Mouse (Mus musculus): ENCODE measurements around the gene Alpk3.
A peak's percentile ranks its signal among the peaks of the same experiment; 100 is the strongest.

Alpk3 gene

DNA sequence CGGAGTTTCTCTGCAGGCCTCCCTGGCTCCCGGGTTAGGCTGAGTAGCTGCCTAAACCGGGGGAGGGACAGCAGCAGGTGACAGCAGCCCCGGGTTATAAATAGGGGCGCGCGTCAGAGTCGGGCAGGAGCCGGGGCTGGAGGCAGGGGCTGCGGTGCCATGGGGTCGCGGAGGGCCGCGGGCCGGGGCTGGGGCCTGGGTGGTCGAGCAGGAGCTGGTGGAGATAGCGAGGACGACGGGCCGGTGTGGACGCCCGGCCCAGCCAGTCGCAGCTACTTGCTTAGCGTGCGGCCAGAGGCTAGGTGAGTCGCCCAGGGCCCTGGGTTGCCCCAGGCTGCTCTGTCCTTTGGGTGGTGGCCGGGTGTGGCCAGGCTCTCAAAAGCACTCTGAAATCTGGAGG is at the start of gene Alpk3:
Alpk3 (plus strand) TSS at position 130 of the 400 bp plus-strand sequence.
- DNase-seq (ENCODE audit: low spot score in 2 of 2), result peak in 1 of 2 experiments; percentile 32

DNA sequence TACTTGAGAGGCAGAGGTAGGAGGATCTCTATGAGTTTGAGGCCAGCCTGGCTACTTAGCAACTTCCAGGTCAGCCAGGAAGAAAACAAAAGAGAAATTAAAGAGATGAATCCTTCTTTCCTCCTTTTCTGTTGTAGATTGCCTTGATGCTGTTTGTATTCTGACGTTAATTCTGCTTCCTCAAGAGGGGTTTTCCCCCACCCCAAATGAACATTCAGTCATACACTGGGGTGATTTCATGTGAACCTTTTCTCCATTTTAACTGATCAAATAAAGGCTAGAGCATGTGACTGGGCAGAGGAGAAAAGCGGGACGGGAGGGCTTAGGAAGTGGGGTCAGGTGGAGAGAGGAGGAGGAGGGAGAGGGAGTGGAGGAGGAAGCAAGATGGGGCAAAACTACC is 49.1 kb upstream of the Alpk3 start:
- DNase-seq (ENCODE audit: low spot score in 2 of 2), result no peak

DNA sequence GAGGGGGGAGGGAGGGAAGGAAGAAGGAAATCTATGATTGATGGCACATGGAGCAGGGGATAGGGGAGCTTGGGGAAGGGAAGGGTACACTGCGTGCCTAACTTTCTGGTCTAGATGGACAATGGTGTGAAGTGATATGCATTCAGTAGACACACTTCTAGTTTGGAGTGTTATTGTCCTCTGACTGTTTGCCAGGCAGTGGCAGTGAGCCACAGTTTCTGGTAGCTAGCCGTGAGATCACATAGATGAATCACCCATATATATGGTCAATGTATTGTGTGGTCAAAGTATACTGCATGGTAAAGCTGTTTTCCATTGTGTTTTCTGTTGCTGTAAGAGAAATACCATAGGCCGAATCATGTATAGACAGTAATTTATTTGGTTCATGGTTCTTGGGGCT is 45.8 kb upstream of the Alpk3 start:
- DNase-seq (ENCODE audit: low spot score in 2 of 2), result no peak

DNA sequence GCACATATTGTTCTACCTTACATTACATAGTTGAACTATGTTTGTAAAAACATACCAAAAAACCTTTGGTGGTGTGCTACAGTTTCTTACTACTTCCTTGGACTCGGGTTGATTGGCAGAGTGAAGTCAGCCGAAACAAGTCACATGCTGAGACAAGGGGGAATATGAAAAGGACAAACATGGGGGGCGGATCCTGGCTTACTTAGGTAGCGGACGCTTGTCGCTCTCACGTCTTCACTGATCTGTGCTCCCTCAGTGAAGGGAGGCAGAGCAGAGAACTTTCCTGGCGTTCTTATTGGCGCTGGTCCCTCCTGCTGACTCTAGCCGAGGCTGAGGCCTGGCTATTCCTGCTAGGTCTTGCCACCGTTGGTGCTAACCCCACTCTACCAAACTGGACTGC is 37.1 kb upstream of the Alpk3 start:
- no peak for DNase-seq (ENCODE audit: low spot score in 2 of 2)

DNA sequence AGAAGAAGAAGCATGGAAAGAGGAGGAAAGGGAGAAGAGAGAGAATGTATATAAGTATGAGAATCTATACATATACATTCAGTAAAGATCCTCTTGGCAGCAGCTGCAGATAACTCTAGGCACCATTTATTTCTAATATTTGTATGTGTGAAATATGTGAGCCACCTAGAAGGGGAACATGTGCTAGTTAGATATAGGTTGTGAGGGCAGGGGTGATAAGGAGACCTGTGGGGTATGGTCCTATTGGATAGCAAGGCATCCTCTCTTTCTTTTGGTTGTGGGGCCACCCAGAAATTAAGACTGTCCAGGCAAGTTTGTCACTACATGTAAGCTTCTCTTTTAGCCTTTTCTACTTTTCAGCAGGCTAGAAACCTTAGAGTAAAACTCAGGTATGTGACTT is 34.7 kb upstream of the Alpk3 start:
- DNase-seq (ENCODE audit: low spot score in 2 of 2), result no peak

DNA sequence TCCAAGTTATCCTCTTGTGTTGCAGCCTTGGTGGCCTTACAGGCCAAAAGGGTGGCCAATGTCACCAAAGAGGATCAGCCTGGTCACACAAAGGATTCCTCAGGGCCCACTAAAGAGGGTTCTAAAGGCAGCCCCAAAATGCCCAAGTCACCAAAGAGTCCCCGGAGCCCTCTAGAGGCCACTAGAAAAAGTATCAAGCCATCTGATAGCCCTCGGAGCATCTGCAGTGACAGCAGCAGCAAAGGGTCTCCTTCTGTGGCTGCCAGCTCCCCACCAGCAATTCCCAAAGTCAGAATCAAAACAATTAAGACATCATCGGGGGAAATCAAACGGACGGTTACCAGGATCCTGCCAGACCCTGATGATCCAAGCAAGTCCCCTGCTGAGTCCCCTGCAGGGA is 33.3 kb upstream of the Alpk3 start:
- no peak for DNase-seq (ENCODE audit: low spot score in 2 of 2)

DNA sequence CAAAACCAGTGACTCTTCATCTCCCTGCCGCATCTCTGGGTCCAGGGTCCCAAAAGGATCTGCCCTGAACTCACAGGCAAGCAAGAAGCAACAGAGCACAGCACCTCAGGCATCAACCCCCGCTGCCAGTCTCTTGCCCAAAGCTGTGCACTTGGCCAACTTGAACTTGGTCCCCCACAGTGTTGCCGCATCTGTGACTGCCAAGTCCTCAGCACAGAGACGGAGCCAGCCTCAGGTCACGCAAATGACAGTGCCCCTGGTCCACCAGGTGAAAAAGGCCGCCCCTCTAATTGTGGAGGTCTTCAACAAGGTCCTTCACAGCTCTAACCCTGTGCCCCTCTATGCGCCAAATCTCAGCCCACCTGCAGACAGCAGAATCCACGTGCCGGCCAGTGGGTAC is 32.7 kb upstream of the Alpk3 start:
- DNase-seq (ENCODE audit: low spot score in 2 of 2), result no peak

DNA sequence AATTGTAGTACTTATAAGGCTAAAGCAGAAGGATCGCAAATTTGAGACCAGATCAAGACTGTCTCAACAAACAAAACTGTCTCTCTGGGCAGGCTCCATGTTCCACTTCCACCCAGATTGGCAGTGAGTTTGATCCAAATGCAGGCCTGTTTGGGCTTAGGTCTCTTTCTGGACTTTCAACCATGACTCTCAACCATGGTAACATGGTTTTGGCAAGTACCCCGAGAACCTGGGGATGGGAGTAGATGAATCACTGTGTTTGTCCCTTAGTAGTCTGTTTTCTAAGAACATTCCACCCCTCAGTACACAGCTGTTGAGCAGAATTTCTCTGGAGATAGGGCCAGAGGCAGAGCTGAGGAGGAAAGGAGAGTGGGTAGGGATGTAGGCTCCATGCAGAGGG is 31.6 kb upstream of the Alpk3 start:
- DNase-seq (ENCODE audit: low spot score in 2 of 2), result no peak

DNA sequence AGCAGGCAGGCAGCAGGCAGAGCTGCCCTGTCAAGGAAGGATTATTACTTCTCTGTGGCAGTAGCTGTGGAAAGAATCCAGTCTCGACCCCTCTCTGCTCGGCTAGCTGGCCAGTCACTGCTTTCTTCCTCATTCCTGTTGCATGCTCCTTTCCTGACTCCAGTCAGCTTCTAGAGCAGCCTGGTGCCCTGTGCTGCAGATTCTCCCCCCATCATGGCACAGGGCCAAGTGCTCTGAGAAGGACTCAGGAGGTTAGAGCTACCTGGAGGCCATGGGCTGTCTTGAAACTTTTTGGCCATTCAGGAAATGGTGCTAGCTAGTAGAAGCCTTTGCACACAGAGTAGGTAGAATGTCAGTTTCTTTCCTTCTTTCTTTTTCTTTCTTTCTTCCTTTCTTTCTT is 17.7 kb upstream of the Alpk3 start:
- DNase-seq (ENCODE audit: low spot score in 2 of 2), result no peak

DNA sequence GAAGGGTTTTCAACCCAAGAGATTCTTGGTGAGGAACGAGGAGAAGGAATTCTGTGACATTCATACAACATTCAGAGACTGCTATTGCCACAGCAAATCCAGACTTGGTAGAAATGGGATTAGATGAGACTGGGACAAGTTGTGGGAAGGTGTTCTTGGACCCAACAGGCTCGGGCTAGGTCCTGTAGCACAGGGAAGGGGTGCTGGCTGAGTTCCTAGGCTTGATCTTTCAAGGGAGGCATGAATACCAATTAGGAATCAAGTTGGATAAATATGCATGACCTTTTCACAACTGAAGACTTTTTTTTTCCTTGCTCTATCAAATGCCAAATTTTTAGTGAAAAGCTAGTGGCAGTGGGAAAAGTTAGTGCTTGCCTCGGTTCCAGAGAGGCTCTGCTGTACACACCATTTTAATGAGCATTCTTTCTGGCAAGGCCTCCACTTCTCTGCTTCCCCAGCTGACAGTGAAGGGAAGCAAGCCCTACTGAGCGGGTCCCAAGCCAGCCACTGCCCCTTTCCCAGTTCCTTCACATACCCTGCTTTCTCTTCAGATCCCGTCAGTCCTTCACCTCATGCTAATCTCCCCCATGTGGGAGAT is 14.3 kb upstream of the Alpk3 start:
- DNase-seq (ENCODE audit: low spot score in 2 of 2), result no peak

DNA sequence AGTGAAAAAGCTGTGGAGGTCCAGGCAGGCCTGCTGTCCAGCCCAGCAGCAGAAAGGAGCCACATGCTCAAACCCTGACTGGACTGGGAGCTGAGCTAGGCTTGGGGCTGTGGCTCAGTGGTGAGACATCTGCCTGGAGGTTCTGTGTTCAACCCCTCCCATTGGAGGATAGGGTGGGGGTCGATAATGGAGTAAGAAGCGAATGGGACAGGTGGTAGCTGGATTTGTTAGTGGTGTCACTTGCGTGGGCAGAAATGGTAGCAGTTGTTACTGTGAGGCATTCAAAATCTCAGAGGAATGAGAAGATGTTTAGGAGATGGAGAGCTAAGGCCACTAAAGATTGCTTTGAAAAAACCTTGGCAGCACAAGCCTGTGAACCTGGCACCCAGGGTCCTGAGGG is 9.6 kb upstream of the Alpk3 start:
- no peak for DNase-seq (ENCODE audit: low spot score in 2 of 2)

DNA sequence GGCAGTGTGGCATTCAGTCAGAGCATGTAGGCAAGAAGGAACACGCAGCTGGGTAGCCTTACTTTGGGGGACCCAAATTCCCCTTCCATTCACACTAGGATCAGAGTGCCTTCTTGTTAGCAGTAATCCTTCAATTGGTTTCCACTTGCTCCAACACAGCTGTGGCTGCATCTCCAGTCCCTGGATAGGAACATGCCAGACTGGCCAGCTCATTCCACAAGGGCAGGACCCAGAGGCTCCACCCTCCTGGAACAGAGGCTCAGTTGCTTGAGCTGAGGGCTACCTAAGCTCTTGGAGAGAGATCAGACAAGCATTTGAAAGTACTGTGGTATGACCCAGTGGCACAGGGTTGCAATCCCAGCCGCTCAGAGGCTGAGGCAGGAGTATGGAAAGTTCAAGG is 8.9 kb upstream of the Alpk3 start:
- DNase-seq (ENCODE audit: low spot score in 2 of 2), result no peak

DNA sequence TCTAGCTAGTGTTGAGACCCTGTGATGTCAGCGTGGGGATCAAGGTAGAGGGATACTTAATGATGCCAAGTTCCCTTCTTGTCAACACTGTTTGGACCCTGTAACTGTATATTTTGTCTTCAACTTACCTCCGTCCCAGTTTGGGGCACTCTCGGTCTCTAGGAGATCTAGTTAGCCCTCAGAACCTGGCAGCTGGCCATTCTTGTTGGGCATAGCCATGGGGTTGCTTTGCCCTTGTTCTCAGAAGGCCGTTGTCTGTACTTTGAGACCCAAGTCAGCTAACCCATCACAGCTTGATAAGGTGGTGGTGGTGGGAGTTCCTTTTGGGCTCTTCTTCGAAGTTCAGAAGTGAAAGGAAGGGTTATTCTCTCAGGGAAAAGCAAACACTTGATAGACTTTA is 7.4 kb upstream of the Alpk3 start:
- no peak for DNase-seq (ENCODE audit: low spot score in 2 of 2)

DNA sequence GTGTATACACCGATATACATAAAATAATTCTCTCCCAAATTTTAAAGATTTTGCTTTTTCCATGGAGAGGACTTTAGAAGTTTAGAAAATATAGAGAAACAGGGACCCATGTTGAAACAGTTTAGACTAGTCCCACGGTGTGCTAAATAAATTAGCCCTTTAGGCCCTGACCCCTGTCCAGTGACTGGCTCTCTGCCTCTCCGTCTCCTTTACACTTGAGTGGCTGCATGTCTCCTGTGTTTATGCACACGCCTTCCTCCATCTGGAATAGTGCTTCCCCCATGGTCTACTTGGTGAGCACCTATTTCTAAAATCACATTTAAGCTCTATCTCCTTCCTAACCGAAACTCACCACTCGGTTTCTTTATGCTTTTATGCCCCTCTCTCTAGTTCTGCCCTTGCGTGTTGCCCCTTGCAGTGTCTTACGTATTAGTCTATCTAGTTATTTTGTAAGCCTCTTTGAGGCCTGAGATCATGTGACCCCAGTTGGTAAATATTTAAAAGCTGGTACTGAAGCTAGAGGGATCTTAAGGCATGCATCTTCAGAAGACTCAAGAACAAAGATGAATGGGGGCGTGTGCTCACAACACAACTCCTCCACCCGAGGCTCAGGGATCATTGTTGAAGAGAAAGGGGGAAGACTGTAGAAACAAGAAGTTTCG is 1.6 kb upstream of the Alpk3 start:
- DNase-seq (ENCODE audit: low spot score in 2 of 2), result no peak

DNA sequence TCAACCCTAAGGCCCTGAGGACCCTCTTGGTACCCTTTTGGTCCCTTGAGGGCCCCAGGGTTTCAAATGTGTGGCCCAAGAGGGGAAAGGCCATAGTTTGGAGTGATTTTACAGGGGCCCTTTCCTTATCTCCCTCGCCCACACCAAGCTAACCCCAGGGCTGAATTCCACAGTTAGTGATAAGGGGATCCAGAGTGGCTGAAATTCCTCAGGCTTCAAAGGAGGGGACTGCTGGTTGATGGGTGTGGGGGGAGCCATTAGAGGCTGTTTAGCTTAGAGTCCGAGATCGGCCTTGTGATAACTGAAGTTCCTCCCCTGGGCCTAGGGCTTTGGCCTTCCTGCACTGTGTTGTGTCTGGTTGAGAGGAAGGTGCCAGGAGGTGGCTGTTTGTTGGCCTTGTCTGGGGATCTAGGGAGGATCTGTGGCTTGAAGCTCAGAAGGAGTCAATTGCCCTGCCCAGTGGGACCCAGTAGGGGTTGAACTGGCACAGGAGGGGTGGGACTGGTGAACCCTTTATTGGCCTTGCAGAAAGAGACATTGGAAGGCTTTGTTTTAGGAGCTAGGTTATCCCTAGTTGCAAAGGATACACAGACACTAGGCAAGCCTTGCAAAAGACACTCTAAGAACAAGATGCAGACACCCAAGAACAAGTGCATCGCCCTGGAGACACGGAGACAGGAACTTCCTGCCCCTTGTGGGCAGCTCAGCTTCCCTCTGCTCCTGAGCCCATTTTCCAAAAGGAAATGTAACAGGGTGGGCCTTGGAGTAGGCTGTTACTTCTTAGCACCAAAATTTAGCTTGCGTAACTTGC is 706 bp downstream of the Alpk3 start:
- DNase-seq (ENCODE audit: low spot score in 2 of 2), result peak in 1 of 2 experiments; percentile 22

DNA sequence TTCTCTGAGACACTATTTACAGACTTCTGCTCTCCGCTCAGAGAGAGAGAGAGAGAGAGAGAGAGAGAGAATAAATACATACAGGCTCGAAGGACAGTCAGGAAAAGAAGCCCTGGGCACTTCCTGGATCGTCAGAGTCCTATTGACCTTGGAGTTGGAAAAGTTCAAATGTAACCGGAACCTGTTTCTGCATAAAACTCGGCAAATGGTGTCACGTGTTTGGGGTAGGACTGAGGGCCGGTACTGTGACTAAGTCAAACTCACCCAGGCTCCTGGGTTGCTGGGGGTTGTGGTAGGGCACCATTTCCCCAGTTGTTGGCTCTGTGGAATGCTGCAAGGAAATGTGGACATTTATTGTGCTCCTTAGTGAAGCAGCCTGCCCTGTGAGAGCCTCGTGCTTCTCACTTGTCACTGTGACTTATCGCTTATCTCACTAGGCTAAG is 1.3 kb downstream of the Alpk3 start:
- no peak for DNase-seq (ENCODE audit: low spot score in 2 of 2)

DNA sequence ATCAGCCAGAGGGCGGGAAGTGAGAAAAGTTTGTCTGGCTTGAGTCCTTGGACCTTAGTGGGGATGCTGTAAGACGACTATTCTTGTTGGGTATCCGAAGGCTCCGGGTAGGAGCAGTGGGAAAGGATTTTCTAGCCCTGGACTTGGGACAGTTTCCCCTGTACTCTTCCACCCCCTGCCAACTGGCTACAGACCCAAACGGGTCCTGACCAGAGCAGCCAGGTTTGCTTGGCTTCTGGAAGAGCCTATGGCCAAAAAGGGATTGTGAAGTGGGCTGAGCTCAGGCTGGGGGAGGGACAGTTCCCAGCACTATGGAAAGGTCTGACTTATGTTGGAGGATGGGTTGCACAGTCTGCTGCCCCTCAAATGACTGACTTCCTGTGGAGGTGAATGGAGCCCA is 2.0 kb downstream of the Alpk3 start:
- DNase-seq (ENCODE audit: low spot score in 2 of 2), result no peak

DNA sequence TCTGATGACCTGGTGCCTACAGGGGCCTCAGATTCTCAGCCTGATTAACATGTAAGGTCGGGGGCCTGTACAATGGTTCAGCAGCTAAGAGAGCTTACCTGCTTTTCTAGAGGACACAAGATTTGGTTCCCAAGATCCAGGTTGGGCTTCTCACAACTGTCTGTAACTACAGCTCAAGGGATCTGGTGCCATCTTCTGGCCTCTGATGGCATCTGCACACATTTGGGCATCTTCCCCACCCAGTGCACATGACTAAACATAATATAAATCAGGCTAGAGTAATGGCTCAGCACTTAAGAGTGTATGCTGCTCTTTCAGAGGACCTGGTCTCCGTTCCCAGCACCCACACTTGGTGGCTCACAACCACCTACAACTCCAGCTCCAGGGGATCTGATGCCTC is 3.5 kb downstream of the Alpk3 start:
- DNase-seq (ENCODE audit: low spot score in 2 of 2), result peak in 1 of 2 experiments; percentile 53

DNA sequence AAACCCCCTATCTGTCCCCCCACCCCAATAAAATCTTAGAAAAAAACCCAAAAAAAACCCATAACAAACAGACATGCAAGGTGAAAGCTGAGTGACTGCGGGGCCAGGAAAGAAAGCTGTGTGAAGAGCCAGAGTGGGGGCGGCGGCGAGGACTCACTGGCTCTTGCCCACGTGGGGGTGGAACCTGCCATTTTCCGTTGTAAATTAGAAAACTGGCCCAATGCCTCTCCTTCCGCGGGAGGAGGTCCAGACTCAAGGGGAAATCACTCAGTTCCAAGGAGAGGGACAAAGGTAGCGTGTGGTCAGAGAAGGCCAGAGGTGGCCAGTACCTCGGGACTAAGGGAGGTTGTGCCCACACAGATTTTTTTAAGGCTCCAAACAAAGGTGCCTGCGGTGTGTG is 4.5 kb downstream of the Alpk3 start:
- DNase-seq (ENCODE audit: low spot score in 2 of 2), result no peak

DNA sequence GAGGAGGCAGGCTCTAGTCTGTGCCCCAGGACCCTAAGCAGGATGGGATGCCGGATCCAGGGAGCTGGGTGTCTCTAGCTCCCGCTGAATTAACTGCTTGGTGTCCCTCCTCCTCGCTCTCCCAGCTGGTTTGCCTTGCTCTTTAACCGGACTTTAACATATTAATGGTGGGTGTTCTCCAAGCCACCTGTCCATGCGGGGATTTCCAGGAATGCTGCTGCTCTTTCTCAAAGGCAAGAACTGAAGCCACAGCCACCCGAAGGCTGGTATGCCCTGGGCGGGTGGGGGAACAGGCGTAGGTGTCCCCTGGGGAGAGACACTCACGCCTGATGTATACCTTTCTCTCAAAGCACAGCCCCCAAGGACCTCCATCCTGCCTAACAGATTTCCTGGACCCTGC is 5.9 kb downstream of the Alpk3 start:
- no peak for DNase-seq (ENCODE audit: low spot score in 2 of 2)

DNA sequence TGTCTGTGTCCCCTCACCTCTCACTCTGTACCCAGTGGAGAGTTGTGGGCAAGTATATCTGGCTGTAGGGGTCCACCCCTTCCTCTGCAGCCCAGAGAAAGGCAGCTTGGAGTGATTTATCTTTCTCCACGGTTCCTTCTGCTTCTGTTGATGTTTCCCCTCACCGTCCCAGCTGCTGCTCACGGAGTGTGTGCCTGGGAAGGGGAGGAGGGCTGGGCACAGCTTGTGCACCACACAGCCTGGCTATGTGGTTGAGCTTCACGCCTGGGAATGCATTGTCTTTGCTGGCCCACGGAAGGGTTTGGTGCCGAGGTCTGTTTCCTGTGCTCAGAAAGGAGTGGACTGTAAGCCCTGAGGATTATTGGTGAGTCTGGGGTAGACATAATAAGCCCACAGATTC is 9.3 kb downstream of the Alpk3 start:
- no peak for DNase-seq (ENCODE audit: low spot score in 2 of 2)

DNA sequence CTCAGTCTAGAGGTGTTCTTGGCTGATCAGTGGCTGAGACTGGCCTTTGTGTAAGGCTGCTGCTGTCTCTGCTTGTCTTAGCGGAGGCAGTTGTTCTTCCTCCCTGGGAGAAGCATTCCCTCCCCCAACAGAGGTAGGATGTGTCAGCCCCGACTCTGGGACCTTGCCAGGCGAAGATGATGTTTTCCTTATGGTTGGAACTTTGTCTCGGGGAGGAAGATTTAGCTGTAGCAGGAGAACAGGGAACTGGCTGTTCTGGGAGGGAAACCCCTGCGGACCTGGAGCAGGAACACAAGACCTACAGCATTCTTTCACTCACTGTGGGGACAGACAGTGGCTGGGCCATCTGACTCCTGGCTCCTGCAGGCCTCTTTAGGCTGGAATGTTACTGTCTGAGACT is 15.1 kb downstream of the Alpk3 start:
- DNase-seq (ENCODE audit: low spot score in 2 of 2), result no peak

DNA sequence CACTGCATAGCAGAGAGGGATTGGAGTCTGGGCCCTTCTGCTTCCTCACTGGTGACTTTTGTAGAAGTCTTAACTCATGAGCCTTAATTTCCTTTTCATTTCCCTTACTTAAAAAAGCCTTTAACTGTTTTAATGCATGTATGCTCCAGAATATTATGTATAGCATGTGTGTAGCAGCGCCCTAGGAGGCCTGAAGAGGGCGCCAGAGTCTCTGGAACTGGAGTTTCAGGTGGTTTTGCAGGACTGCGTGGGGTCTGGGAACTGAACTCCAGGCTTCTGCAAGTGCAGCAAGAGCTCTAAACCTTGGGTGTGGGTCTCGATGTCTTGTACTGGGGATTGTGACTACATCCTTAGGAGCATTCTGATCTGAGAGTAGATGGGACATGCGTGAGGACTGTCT is 15.9 kb downstream of the Alpk3 start:
- no peak for DNase-seq (ENCODE audit: low spot score in 2 of 2)

Data from spleen, postnatal 4 days (tissue).